Mouse (Mus musculus) hindbrain, embryonic 15.5 days (tissue): ENCODE measurements around the gene Krt34. TPM values are rescaled to one million over a fixed set of nuclear protein-coding genes. Genes with fewer than 3 reads are reported as not detected.

Source experiments
- ATAC-seq: fragments of 200-750 bp; cut with Nextera tagmentation; 2 replicates; pipeline ENCODE4 v1.8.0; 2017; ENCODE audit warnings: low read depth, moderate number of reproducible peaks, moderate TSS enrichment; ENCODE audit not compliant: low FRiP score
- H3K27ac ChIP-seq: fragments of 300-500 bp; sonication (generic); replicated peaks from 2 replicates; pipeline ENCODE4 v1.5.1; 2015; ENCODE audit warnings: mild to moderate bottlenecking, inconsistent platforms
- H3K27me3 ChIP-seq: fragments of 300-500 bp; sonication (generic); 2 replicates; pipeline ENCODE4 v1.6.1; 2015; ENCODE audit warnings: control low read depth, inconsistent platforms
- H3K36me3 ChIP-seq: fragments of 300-500 bp; sonication (generic); 2 replicates; pipeline ENCODE4 v1.6.1; 2015; ENCODE audit warnings: control low read depth, inconsistent platforms
- H3K4me1 ChIP-seq: fragments of 300-500 bp; sonication (generic); replicated peaks from 2 replicates; pipeline ENCODE4 v1.6.1; 2015; ENCODE audit warnings: control low read depth, inconsistent platforms
- H3K4me2 ChIP-seq: fragments of 300-500 bp; sonication (generic); 2 replicates; pipeline ENCODE4 v1.6.1; 2015; ENCODE audit warnings: moderate library complexity, mild to moderate bottlenecking, inconsistent platforms
- H3K4me3 ChIP-seq: fragments of 300-500 bp; sonication (generic); 2 replicates; pipeline ENCODE4 v1.5.1; 2015; ENCODE audit warnings: mild to moderate bottlenecking, inconsistent platforms
- H3K9ac ChIP-seq: fragments of 300-500 bp; sonication (generic); 2 replicates; pipeline ENCODE4 v1.6.1; 2015; ENCODE audit warnings: inconsistent platforms
- H3K9me3 ChIP-seq: fragments of 300-500 bp; sonication (generic); 2 replicates; pipeline ENCODE4 v1.6.1; 2016; ENCODE audit warnings: control low read depth, inconsistent platforms
- WGBS: fragments of 180-500 bp; shearing (Covaris S2); methylation state at CpG from one replicate; pipeline ENCODE4 v1.1.7; 2015; 5-methylcytosine and 5-hydroxymethylcytosine counted together
- polyA plus RNA-seq: library from polyadenylated mRNA; unstranded; fragments of >200 nt; fragmentation: Nextera tagmentation; extraction: Ambion mirVana; gene quantifications from 2 replicates; pipeline ENCODE4 v1.2.1, GENCODE M21; 2015

The Krt34 gene
- polyA plus RNA-seq, 1 experiment from 2014 or later, result not detected

DNA sequence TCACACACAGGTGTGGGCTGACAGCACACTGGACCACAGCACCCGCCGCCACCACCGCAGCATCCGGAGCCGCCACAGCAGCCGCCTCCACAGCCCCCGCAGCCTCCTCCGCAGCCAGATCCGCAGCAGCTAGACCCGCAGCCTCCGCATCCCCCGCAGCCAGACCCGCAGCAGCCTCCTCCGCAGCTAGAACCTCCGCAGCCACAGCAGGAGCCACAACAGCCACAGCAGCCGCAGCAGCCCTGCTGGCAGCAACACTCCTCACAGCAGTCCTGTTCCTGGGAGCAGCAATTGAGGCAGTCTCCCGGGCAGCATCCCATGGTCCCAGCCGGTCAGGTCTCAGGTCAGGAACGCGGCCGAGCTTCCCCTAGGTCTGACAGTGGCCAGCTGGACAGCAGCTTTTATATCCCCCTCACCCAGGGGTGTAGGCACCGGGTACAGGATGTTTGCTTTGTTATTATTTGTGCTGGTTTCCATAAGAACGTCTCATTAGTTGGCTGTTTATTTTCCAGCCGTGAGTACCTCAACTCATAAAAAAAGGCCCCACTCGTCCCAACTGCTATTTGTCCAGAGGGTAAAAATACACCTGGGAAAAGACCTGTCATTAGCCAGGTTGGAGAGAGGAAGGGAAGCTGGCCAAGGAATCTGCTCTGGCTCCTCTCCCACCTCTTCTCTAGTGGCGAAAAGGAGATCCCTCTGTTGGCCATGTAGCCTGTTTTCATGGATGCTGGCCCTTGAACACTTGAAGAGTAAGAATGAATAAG is 47.6 kb downstream of the Krt34 start, which contains the start of gene Krtap17-1:
Gene Krtap17-1 (minus strand): TSS at position 375 of the 764 bp plus-strand sequence.
- peak; percentile 56; the same call in 1 of the 2 replicates for ATAC-seq
- no peaks in the 10 kb centered on the region for H3K9me3 ChIP-seq
- H3K4me3 ChIP-seq, result peak within 1 kb of the TSS; percentile 24
- 0 out of 2 replicates have a peak within 1 kb of the TSS, but pooled peaks have one; percentile 30 for H3K27ac ChIP-seq
- H3K4me1 ChIP-seq, result peaks cover 10% of the 10 kb centered on the region; the same call in 1 of the 2 replicates
- H3K36me3 ChIP-seq, result no peaks in the 10 kb centered on the region
- no peaks in the 10 kb centered on the region; the same call in 1 of the 2 replicates for H3K27me3 ChIP-seq
- no peak within 1 kb of the TSS for H3K9ac ChIP-seq
- peak within 1 kb of the TSS; percentile 51 for H3K4me2 ChIP-seq
- WGBS, result 23% methylated on average over 26 of the region's 26 CpGs

DNA sequence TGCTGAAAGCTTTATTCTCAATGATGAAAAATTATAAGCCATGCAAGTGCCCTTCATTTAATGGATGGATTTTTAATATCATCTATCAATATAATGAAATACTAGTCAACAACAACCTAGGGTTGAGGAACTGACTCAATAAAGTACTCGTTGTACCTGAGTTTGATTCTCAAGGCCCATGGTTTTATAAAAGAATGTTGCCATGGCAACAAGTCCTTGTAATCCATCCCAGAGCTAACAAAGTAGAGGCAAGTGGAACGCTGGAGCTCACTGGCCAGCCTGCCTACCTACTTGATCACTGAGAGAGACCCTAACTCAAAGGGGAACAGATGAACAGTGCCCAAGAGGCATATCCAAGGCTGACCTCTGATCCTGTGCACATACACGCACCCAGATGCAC is 50.8 kb downstream of the Krt34 start:
- H3K27ac ChIP-seq, result no peak overlapping the region
- H3K9me3 ChIP-seq, result no peaks in the 10 kb centered on the region

DNA sequence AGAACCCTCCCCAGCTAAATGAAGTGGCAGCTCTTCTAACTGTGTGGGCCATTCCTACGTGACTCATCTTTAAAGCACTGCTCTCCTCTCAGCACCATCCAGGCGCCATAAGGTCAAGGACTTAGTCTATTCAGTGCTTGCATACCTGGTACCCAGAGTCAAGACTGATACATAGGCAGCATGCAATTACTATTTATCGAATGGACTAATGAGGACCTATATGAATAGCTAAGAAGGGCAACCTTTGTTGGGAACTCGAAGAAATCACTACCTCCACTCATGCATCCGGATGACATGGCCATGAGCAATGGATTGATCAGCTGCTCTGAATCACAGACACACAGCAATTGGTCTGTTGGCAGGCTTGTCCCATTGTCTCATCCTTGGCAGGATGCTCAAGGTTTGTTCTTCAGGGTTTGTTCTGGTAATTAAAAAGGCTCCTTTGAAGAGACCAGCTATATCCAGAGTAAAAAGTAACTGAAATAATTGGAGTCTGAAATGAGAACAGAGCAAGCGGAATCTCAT is 51.4 kb downstream of the Krt34 start:
- no peak overlapping the region for H3K27ac ChIP-seq
- no peak for ATAC-seq
- H3K4me3 ChIP-seq, result no peak overlapping the region
- H3K9ac ChIP-seq, result no peak overlapping the region
- H3K4me2 ChIP-seq, result no peak overlapping the region
- no peaks in the 10 kb centered on the region for H3K9me3 ChIP-seq
- 87% methylated on average over 6 of the region's 6 CpGs for WGBS
- peaks cover 14% of the 10 kb centered on the region; the same call in 1 of the 2 replicates for H3K4me1 ChIP-seq
- H3K27me3 ChIP-seq, result no peaks in the 10 kb centered on the region; the same call in 1 of the 2 replicates
- no peaks in the 10 kb centered on the region for H3K36me3 ChIP-seq

More for the DNA sequence above, 50.8 kb downstream of the Krt34 start:
- ATAC-seq, result no peak
- Histone ChIP-seq H3K36me3 (no peaks in the 10 kb centered on the region), H3K4me1 (peaks cover 12% of the 10 kb centered on the region; the same call in 1 of the 2 replicates), H3K4me3 (no peak overlapping the region), H3K4me2 (no peak overlapping the region), H3K27me3 (no peaks in the 10 kb centered on the region; the same call in 1 of the 2 replicates), H3K9ac (no peak overlapping the region)
- WGBS, result 68% methylated on average over 3 of the region's 3 CpGs

DNA sequence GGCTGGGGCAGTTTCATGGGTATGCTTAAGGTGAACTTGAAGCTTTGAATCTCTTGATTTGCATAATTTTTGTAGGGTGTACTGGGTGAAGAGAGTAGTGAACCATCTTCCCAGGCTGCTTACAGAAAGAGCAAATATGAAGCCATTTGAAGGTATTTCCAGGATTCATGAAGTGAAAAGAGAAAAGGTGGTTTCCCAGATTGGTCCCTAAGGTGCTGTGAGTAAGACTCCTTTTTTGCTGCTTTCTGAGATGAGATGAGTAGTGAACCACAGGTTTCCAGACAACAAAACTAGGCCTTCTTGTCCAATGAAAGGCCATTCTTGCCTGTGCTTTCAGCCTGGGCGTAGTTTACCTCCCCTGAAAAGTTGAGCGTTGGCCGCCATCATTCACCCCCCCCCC is 52.8 kb downstream of the Krt34 start:
- Histone ChIP-seq H3K9ac (no peak overlapping the region), H3K27me3 (no peaks in the 10 kb centered on the region; the same call in 1 of the 2 replicates), H3K9me3 (no peaks in the 10 kb centered on the region), H3K4me2 (no peak overlapping the region), H3K36me3 (no peaks in the 10 kb centered on the region), H3K4me1 (0 out of 2 replicates have a peak, but pooled peaks cover 7% of the 10 kb centered on the region), H3K27ac (no peak overlapping the region), H3K4me3 (no peak overlapping the region)
- 94% methylated on average over 3 of the region's 3 CpGs for WGBS
- ATAC-seq, result no peak

Other genes starting within 250 kb of the Krt34 start
- not detected in 2 replicates for gene Gm11596, start 248.1 kb downstream of the Krt34 start, polyA plus RNA-seq
- not detected in 2 replicates for gene Gm11569, start 242.6 kb downstream of the Krt34 start, polyA plus RNA-seq
- not detected in 2 replicates for gene Gm11554, start 237.1 kb downstream of the Krt34 start, polyA plus RNA-seq
- not detected in 2 replicates for gene Krtap4-13, start 231.7 kb downstream of the Krt34 start, polyA plus RNA-seq
- not detected in 2 replicates for gene Gm11564, start 225.9 kb downstream of the Krt34 start, polyA plus RNA-seq
- not detected in 2 replicates for gene 2300003K06Rik, start 203.5 kb downstream of the Krt34 start, polyA plus RNA-seq
- gene Krtap4-16, start 189.9 kb downstream of the Krt34 start, polyA plus RNA-seq, result not detected in 2 replicates
- gene Gm11568, start 183.6 kb downstream of the Krt34 start, polyA plus RNA-seq, result not detected in 2 replicates
- gene Gm11559, start 177.1 kb downstream of the Krt34 start, polyA plus RNA-seq, result not detected in 2 replicates
- not detected in 2 replicates for gene Krtap9-1, start 168.2 kb downstream of the Krt34 start, polyA plus RNA-seq
- not detected in 2 replicates for gene Gm11567, start 162.4 kb downstream of the Krt34 start, polyA plus RNA-seq
- gene Krtap31-1, start 133.6 kb downstream of the Krt34 start, polyA plus RNA-seq, result not detected in 2 replicates
- gene Gm11565, start 126.8 kb downstream of the Krt34 start, polyA plus RNA-seq, result not detected in 2 replicates
- not detected in 2 replicates for gene Krtap31-2, start 105.3 kb downstream of the Krt34 start, polyA plus RNA-seq
- gene Krtap9-5, start 93.1 kb downstream of the Krt34 start, polyA plus RNA-seq, result not detected in 2 replicates
- not detected in 2 replicates for gene Krtap29-1, start 62.5 kb downstream of the Krt34 start, polyA plus RNA-seq
- gene Krtap16-1, start 55.0 kb downstream of the Krt34 start, polyA plus RNA-seq, result 0.10 TPM in 2 replicates
- 1.2 and 1.5 TPM in 2 replicates for gene Krtap17-1, start 47.6 kb downstream of the Krt34 start, polyA plus RNA-seq
- gene Krt33a, start 25.3 kb downstream of the Krt34 start, polyA plus RNA-seq, result not detected in 2 replicates
- gene Krt33b, start 11.7 kb downstream of the Krt34 start, polyA plus RNA-seq, result 0.13 TPM in 1 of 2 replicates, not detected in the other
- gene Krt31, start 9.0 kb upstream of the Krt34 start, polyA plus RNA-seq, result not detected in 2 replicates
- not detected in 2 replicates for gene Krt32, start 46.7 kb upstream of the Krt34 start, polyA plus RNA-seq
- gene Krt35, start 54.7 kb upstream of the Krt34 start, polyA plus RNA-seq, result not detected in 2 replicates
- gene Krt36, start 64.1 kb upstream of the Krt34 start, polyA plus RNA-seq, result not detected in 2 replicates
- gene Krt13, start 80.0 kb upstream of the Krt34 start, polyA plus RNA-seq, result 0.09 TPM in 1 of 2 replicates, not detected in the other
- gene Krt15, start 94.4 kb upstream of the Krt34 start, polyA plus RNA-seq, result 0.49 and 1.3 TPM in 2 replicates
- 2.0 and 2.4 TPM in 2 replicates for gene Krt19, start 107.1 kb upstream of the Krt34 start, polyA plus RNA-seq
- not detected in 2 replicates for gene Krt9, start 151.7 kb upstream of the Krt34 start, polyA plus RNA-seq
- 0.24 and 0.40 TPM in 2 replicates for gene Krt14, start 166.0 kb upstream of the Krt34 start, polyA plus RNA-seq
- not detected in 2 replicates for gene Krt16, start 207.3 kb upstream of the Krt34 start, polyA plus RNA-seq
- 0.18 and 0.39 TPM in 2 replicates for gene Krt17, start 219.5 kb upstream of the Krt34 start, polyA plus RNA-seq
- not detected in 2 replicates for gene Krt42, start 228.3 kb upstream of the Krt34 start, polyA plus RNA-seq